Mouse (Mus musculus) right cerebral cortex, postnatal 4 days (tissue): ENCODE results near the gene Cyp2a22.
"Not testable (repeated sequence)": the region's sequence is repeated elsewhere in the genome, so short reads cannot be mapped to it uniquely, and the experiment has no call there.

Source experiments
- DNase-seq: peaks from one replicate; pipeline ENCODE4 v3.0.0-alpha.2; 2022

Cyp2a22 gene

GRCm38 (mm10) chr7:26939262-26939661, at the start of gene Cyp2a22:
Cyp2a22 (minus strand) TSS chr7:26939384.
- no peak for DNase-seq

GRCm38 (mm10) chr7:26983151-26983550, 44.0 kb upstream of the Cyp2a22 start:
- not testable (repeated sequence) for DNase-seq

GRCm38 (mm10) chr7:26982551-26982950, 43.4 kb upstream of the Cyp2a22 start:
- no peak for DNase-seq

GRCm38 (mm10) chr7:26981937-26982336, 42.8 kb upstream of the Cyp2a22 start:
- not testable (repeated sequence) for DNase-seq

GRCm38 (mm10) chr7:26981464-26981863, 42.3 kb upstream of the Cyp2a22 start:
- not testable (repeated sequence) for DNase-seq

GRCm38 (mm10) chr7:26962371-26962770, 23.2 kb upstream of the Cyp2a22 start:
- not testable (repeated sequence) for DNase-seq

GRCm38 (mm10) chr7:26953306-26953705, 14.1 kb upstream of the Cyp2a22 start:
- DNase-seq, result not testable (repeated sequence)

- DNase-seq, result not testable (repeated sequence)
These were observed 13.5 kb upstream of the Cyp2a22 start for GRCm38 (mm10) chr7:26952671-26953070.

GRCm38 (mm10) chr7:26941320-26941925, 2.2 kb upstream of the Cyp2a22 start:
- not testable (repeated sequence) for DNase-seq

GRCm38 (mm10) chr7:26917114-26917513, 22.1 kb downstream of the Cyp2a22 start:
- DNase-seq, result not testable (repeated sequence)
